Mouse (Mus musculus) left cerebral cortex, postnatal 10 days (tissue): ENCODE measurements around the gene Fars2. TPM values are rescaled to one million over a fixed set of nuclear protein-coding genes. Genes with fewer than 3 reads are reported as not detected.
A peak's percentile ranks its signal among the peaks of the same experiment; 100 is the strongest.

Experiments
- DNase-seq, 2 experiments: peaks; one replicate each; pipeline ENCODE4 v3.0.0; 2021 to 2022; ENCODE audit warnings: low spot score in 2 of 2, mixed read lengths in 1 of 2; ENCODE audit errors: extremely low spot score in 1 of 2
- intact Hi-C: fragments of 180-260 bp; cut with DNase I; formaldehyde crosslinking; loops from one replicate; pipeline ENCODE4 v1.15.1; 2025
- total RNA-seq, 2 experiments: library from RNA; stranded (reverse); gene quantifications; 2 replicates each; pipeline ENCODE4 v1.2.3; 2021

Fars2 gene
- total RNA-seq, 2 experiments from 2014 or later = 31.1 to 37.6 TPM

GRCm38 (mm10) chr13:36270867-36271266, 153.7 kb downstream of the Fars2 start:
- DNase-seq = no peak
- intact Hi-C loops = no loop called here

GRCm38 (mm10) chr13:36273497-36273896, 156.3 kb downstream of the Fars2 start:
- intact Hi-C loops = no loop called here
- no peak for DNase-seq

GRCm38 (mm10) chr13:36276194-36276593, 159.0 kb downstream of the Fars2 start:
- DNase-seq = no peak
- intact Hi-C loops = no loop called here

- intact Hi-C loops = loop anchor here (2.0 to 10.0 kb wide), 5 partner anchors 213 to 1031 kb away; no protein-coding TSS in a partner anchor
- peak; percentile 75 to 82 for DNase-seq
Observed at GRCm38 (mm10) chr13:36282018-36282417, 164.8 kb downstream of the Fars2 start.

GRCm38 (mm10) chr13:36282785-36283544, 165.8 kb downstream of the Fars2 start:
- peak in 1 of 2 experiments; percentile 24 for DNase-seq
- intact Hi-C loops = loop anchor here (2.0 to 10.0 kb wide), 5 partner anchors 212 to 1030 kb away; no protein-coding TSS in a partner anchor

GRCm38 (mm10) chr13:36283545-36284067, 166.4 kb downstream of the Fars2 start:
- DNase-seq = no peak

GRCm38 (mm10) chr13:36284097-36284496, 166.9 kb downstream of the Fars2 start:
- DNase-seq = no peak
- intact Hi-C loops = loop anchor here (5.0 to 10.0 kb wide), 4 partner anchors 211 to 493 kb away; no protein-coding TSS in a partner anchor

More at GRCm38 (mm10) chr13:36283545-36284067, 166.4 kb downstream of the Fars2 start:
- intact Hi-C loops = loop anchor here (2.0 to 10.0 kb wide), 5 partner anchors 211 to 1029 kb away; no protein-coding TSS in a partner anchor

- intact Hi-C loops = loop anchor here (10.0 kb wide), 2 partner anchors 210 to 290 kb away; no protein-coding TSS in a partner anchor
- no peak for DNase-seq
Observed at GRCm38 (mm10) chr13:36285235-36285634, 168.0 kb downstream of the Fars2 start.

GRCm38 (mm10) chr13:36293511-36293910, 176.3 kb downstream of the Fars2 start:
- intact Hi-C loops = no loop called here

GRCm38 (mm10) chr13:36294503-36294902, 177.3 kb downstream of the Fars2 start:
- DNase-seq = no peak
- intact Hi-C loops = no loop called here

More at GRCm38 (mm10) chr13:36293511-36293910, 176.3 kb downstream of the Fars2 start:
- no peak for DNase-seq

- intact Hi-C loops = no loop called here
Observed at GRCm38 (mm10) chr13:36295848-36296247, 178.6 kb downstream of the Fars2 start.

GRCm38 (mm10) chr13:36296574-36296973, 179.4 kb downstream of the Fars2 start:
- no peak for DNase-seq
- intact Hi-C loops = no loop called here

More at GRCm38 (mm10) chr13:36295848-36296247, 178.6 kb downstream of the Fars2 start:
- DNase-seq = peak; percentile 51 to 73

- intact Hi-C loops = no loop called here
- no peak for DNase-seq
Observed at GRCm38 (mm10) chr13:36297950-36298781, 181.0 kb downstream of the Fars2 start.

- intact Hi-C loops = no loop called here
- no peak for DNase-seq
Observed at GRCm38 (mm10) chr13:36298782-36299031, 181.5 kb downstream of the Fars2 start.

- intact Hi-C loops = no loop called here
Observed at GRCm38 (mm10) chr13:36302770-36303169, 185.6 kb downstream of the Fars2 start.

GRCm38 (mm10) chr13:36305306-36305705, 188.1 kb downstream of the Fars2 start:
- no peak for DNase-seq
- intact Hi-C loops = no loop called here

More at GRCm38 (mm10) chr13:36302770-36303169, 185.6 kb downstream of the Fars2 start:
- no peak for DNase-seq

- DNase-seq = no peak
- intact Hi-C loops = no loop called here
Observed at GRCm38 (mm10) chr13:36307386-36307785, 190.2 kb downstream of the Fars2 start.

- no peak for DNase-seq
- intact Hi-C loops = no loop called here
Observed at GRCm38 (mm10) chr13:36309160-36309559, 191.9 kb downstream of the Fars2 start.

GRCm38 (mm10) chr13:36314218-36314617, 197.0 kb downstream of the Fars2 start:
- DNase-seq = no peak
- intact Hi-C loops = no loop called here
